Mouse (Mus musculus): ENCODE measurements at regions not wholly inside any gene's neighbourhood (a gene's known extent, or its start where the extent isn't known, plus 50 kb on each side); places are given as distances from the start of the nearest gene placed in this dataset.

DNA sequence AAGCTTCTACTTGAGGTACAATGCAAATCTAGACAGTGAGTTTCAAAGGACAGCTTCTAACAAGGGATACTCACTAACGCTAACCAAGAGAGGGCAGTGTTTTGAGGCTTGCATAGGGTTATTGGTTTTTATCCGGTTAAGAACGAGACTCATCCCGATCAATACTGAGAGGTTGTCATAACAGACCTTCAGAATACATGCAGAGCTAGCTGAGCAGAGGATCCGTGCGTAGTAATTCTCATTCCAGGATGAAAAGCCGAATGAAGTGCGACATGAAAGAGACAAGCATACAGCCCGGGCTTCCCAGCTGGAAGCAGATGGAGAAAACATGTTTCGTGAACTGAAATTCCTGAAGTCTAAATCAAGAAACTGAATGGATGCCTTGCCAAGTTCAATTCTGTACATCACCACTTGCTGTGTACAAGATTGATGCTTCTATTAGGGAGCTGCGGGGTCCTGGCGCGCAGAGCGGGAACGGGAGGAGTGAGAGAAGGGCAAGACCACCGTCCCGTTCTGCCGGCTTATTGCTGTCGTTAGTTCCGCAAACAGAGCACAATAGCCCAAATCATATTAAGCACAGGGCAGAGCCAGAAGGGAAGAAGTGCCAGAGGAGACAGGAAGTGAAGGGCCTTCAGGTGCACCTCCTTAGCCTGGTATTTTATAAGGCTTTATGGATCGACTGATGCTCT is 65.4 kb upstream of the Tes start:
- intact Hi-C loops (cut with DNase I) = no loop called here
- no peak for DNase-seq

DNA sequence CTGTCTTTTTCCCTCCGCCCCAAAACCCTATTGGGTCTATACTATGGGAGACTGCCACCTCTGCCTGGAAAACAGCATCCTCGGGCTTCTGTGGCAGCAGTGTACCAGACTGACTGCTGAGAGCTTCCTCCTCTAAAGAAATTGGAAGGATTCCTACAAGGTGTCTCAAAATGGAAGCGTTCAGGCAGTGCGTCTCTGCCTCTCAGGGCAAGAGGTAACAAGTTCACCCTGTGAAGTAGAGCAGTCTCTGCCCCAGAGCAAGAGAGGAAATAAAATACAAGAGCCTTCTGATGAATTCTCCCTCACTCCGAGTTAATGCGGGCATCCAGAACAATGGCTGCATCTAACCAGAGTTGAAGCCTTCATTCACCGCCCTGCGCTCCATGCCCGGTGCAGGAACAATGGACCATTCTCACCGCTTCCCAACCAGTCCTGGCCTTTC is 69.4 kb upstream of the Tes start:
- intact Hi-C loops (cut with DNase I) = no loop called here

GRCm38 (mm10) chr6:16994711-16995110 is 70.2 kb upstream of the Tes start:
- intact Hi-C loops (cut with DNase I) = no loop called here
- no peak for DNase-seq

More for the DNA sequence above, 69.4 kb upstream of the Tes start:
- DNase-seq = no peak

DNA sequence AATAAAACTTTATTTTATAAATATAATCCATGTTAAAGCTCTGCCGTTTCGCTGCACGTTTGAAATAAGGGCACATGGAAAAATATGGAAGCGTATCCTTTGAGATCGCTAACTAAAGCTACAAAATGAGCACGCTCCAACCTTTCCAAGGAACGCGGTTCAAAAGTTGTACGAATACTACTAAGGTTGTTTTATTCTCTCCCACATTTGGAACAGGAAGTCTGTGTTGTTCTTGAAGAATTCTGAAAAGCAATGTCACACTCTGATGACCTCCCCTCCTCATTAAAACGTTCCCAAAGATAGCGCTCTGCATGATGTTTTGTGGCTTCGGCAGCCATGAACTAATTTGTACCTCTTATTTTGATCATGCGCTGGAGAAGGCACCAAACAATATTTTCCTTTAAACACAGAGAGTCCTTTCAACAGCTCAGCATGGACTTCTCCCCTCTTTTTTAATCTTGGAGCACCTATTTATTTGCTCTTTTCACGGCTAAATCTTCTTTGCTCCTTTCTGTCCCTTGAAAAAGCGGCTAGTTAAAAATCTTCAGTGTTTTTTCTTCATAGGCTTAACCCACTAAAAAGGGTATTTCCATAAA is 72.9 kb upstream of the Tes start:
- intact Hi-C loops (cut with DNase I) = no loop called here
- DNase-seq = no peak

DNA sequence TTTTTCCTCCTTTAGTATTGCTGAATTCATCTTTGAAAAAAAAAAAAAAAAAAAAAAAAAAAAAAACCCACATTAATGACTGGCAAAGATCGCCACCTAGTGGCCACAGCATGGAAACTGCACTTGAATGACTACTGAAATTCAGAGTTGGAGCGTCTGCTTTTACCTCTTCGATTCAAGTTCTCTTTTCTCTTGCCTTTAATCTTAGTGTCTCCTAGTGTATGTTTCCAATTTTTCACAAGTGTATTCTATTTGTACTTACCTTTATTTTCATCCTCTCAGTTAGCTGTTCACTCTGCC is 79.9 kb upstream of the Tfec start:
- DNase-seq = peak; percentile 45 to 60
- intact Hi-C loops (cut with DNase I) = loop anchor here (10.0 kb wide), 1 partner anchor 183 kb away; no protein-coding TSS in a partner anchor

DNA sequence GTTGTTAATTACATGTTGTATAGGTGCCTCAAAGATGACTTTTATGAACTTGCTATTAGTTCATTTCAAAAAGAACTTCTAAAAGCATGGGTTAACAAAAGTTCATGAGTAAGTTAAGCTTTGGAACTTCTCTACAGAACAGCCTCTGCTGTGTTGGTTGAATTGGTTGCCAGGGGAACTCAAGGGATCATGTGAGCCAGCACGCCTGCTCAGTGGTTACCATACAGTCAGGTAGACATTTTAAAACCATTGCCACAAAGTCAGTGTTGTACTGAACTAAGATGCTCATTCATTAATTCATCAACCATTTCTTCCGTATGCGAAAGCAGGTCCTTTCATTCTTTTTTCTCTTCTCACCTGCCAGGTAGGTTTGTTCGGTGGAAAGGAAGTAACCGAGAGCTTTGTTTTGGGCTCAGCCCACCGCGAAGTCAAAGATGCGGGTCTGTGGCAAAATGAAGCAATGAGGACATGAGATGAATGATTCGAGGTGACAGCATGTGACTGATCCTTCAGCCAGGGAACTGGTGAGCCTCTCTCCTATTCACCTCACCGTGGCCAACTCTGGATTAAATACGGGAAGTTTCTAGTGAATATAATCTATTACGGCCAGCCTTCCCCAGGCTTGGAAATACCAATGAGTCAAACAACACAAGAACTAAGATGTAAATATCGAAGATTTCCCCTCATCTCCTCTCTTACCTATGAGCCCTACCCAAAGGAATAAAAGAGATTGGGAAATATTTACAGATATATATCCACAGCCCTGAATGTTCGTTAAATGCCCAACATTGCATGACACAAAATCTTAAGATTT is 79.4 kb upstream of the Tfec start:
- intact Hi-C loops (cut with DNase I) = loop anchor here (10.0 kb wide), 1 partner anchor 183 kb away; no protein-coding TSS in a partner anchor
- no peak for DNase-seq

DNA sequence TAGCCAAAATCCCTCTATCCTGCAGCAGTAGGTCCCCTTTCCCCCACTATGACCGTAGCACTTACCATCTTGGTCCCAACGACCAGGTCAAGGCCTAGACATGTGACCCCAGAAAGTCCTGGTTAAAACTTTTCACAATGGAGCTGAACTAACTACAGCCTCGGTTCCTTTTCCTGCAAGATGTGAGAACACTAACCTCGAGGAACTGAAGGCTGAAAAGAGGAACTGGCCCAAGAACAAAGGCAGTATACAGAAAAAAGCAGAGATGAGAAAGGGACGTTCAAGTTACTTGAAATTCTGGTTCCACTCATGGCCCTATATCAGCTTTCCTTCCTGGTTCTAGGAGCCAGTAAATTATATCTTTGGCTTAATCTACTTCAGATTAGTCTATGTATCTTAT is 67.4 kb upstream of the Tfec start:
- no peak for DNase-seq
- intact Hi-C loops (cut with DNase I) = no loop called here

- intact Hi-C loops (cut with DNase I) = no loop called here
- DNase-seq = no peak
Observed at GRCm38 (mm10) chr6:16964362-16964761, 66.1 kb upstream of the Tfec start.

GRCm38 (mm10) chr6:16963958-16964357 is 65.7 kb upstream of the Tfec start:
- intact Hi-C loops (cut with DNase I) = no loop called here
- DNase-seq = no peak

- DNase-seq = peak; percentile 39 to 52
- intact Hi-C loops (cut with DNase I) = no loop called here
Observed at GRCm38 (mm10) chr6:16958102-16958501, 59.9 kb upstream of the Tfec start.

DNA sequence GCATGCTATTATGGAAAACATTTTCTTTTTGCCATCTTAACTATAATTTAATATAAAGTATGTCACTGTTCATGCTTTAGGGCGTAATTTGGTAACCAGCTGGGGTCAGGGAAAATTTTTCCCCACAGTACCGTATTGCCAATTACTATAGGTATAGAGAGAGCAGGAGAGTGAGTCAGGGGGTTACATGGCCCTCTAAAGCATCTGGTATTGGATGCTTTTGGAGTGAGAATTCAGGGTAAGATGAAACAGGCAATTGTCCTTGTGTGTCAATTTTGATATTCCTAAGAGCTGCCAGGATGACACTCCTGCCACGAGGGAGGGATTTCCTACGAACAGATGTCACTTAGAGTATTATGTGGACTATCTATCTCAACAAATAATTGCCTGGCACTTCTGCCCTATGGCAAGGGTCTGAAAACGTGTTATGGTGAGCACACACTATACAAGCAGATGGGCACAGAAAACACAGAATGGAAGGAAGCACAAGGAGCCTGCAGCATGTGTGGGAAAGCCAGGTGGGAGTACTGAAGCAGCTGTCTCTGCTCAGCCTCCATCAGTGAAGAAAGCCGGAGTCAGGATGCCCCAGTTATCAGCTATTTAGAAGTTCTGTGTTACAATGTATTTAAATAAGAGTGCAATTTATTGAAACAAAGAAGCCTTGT is 58.7 kb upstream of the Tfec start:
- intact Hi-C loops (cut with DNase I) = no loop called here
- DNase-seq = no peak

Measured in heart, postnatal 14 days (tissue).